Mouse (Mus musculus) midbrain, embryonic 13.5 days (tissue): Measurements from ENCODE around the gene Fmnl3. TPM values are rescaled to one million over a fixed set of nuclear protein-coding genes. Genes with fewer than 3 reads are reported as not detected.
A peak's percentile ranks its signal among the peaks of the same experiment; 100 is the strongest.

Experiments used
- ATAC-seq: fragments of 200-750 bp; cut with Nextera tagmentation; 2 replicates; pipeline ENCODE4 v1.8.0; 2017; ENCODE audit warnings: mild to moderate bottlenecking, moderate TSS enrichment, moderate library complexity
- H3K27ac ChIP-seq: fragments of 300-500 bp; sonication (generic); 2 replicates; pipeline ENCODE4 v1.5.1; 2015; ENCODE audit warnings: inconsistent platforms, mild to moderate bottlenecking, moderate library complexity
- H3K27me3 ChIP-seq: fragments of 300-500 bp; sonication (generic); 2 replicates; pipeline ENCODE4 v1.6.1; 2015; ENCODE audit warnings: mild to moderate bottlenecking, inconsistent platforms
- H3K36me3 ChIP-seq: fragments of 300-500 bp; sonication (generic); 2 replicates; pipeline ENCODE4 v1.6.1; 2015; ENCODE audit warnings: mild to moderate bottlenecking, inconsistent platforms
- H3K4me1 ChIP-seq: fragments of 300-500 bp; sonication (generic); replicated peaks from 2 replicates; pipeline ENCODE4 v1.6.1; 2015; ENCODE audit warnings: inconsistent platforms
- H3K4me2 ChIP-seq: fragments of 300-500 bp; sonication (generic); replicated peaks from 2 replicates; pipeline ENCODE4 v1.6.1; 2015; ENCODE audit warnings: moderate library complexity, mild to moderate bottlenecking, inconsistent platforms
- H3K4me3 ChIP-seq: fragments of 300-500 bp; sonication (generic); replicated peaks from 2 replicates; pipeline ENCODE4 v1.5.1; 2015; ENCODE audit warnings: mild to moderate bottlenecking, inconsistent platforms
- H3K9ac ChIP-seq: fragments of 300-500 bp; sonication (generic); replicated peaks from 2 replicates; pipeline ENCODE4 v1.6.1; 2015; ENCODE audit warnings: mild to moderate bottlenecking, inconsistent platforms
- H3K9me3 ChIP-seq: fragments of 300-500 bp; sonication (generic); 2 replicates; pipeline ENCODE4 v1.6.1; 2016; ENCODE audit warnings: mild to moderate bottlenecking, inconsistent platforms
- WGBS: fragments of 180-500 bp; shearing (Covaris S2); methylation state at CpG from one replicate; pipeline ENCODE4 v1.1.7; 2015; 5-methylcytosine and 5-hydroxymethylcytosine counted together
- polyA plus RNA-seq: library from polyadenylated mRNA; unstranded; fragments of >200 nt; fragmentation: Nextera tagmentation; extraction: Ambion mirVana; gene quantifications from 2 replicates; pipeline ENCODE4 v1.2.1, GENCODE M21; 2015

Fmnl3 gene
- polyA plus RNA-seq, 1 experiment from 2014 or later: 8.5 TPM

GRCm38 (mm10) chr15:99338916-99339315, 31.4 kb downstream of the Fmnl3 start:
- no peak overlapping the region for H3K4me2 ChIP-seq
- ATAC-seq: no peak
- H3K9ac ChIP-seq: no peak overlapping the region
- H3K4me3 ChIP-seq: no peak overlapping the region
- 0 out of 2 replicates have a peak, but pooled peaks cover 4% of the 10 kb centered on the region for H3K36me3 ChIP-seq
- no peaks in the 10 kb centered on the region for H3K27me3 ChIP-seq
- H3K4me1 ChIP-seq: peaks cover 20% of the 10 kb centered on the region
- 79% methylated on average over 2 of the region's 2 CpGs for WGBS
- H3K9me3 ChIP-seq: no peaks in the 10 kb centered on the region
- H3K27ac ChIP-seq: no peak overlapping the region

- H3K9ac ChIP-seq: no peak overlapping the region
- H3K4me3 ChIP-seq: no peak overlapping the region
- no peaks in the 10 kb centered on the region for H3K9me3 ChIP-seq
- no peak overlapping the region for H3K4me2 ChIP-seq
- WGBS: 87% methylated on average over 8 of the region's 8 CpGs
- H3K36me3 ChIP-seq: 0 out of 2 replicates have a peak, but pooled peaks cover 4% of the 10 kb centered on the region
- no peak overlapping the region for H3K27ac ChIP-seq
- peaks cover 4% of the 10 kb centered on the region; the same call in 1 of the 2 replicates for H3K4me1 ChIP-seq
- ATAC-seq: no peak
- H3K27me3 ChIP-seq: no peaks in the 10 kb centered on the region
These were observed 34.4 kb downstream of the Fmnl3 start for GRCm38 (mm10) chr15:99335801-99336320.

- Histone ChIP-seq H3K9me3 (no peaks in the 10 kb centered on the region), H3K36me3 (0 out of 2 replicates have a peak, but pooled peaks cover 4% of the 10 kb centered on the region), H3K4me3 (no peak overlapping the region), H3K4me1 (peaks cover under 1% of the 10 kb centered on the region; the same call in 1 of the 2 replicates), H3K27me3 (no peaks in the 10 kb centered on the region), H3K9ac (no peak overlapping the region), H3K27ac (peak overlapping the region; percentile 14; the same call in 1 of the 2 replicates), H3K4me2 (no peak overlapping the region)
- WGBS: 84% methylated on average over 6 of the region's 6 CpGs
- ATAC-seq: no peak
These were observed 35.8 kb downstream of the Fmnl3 start for GRCm38 (mm10) chr15:99334500-99334899.

- Histone ChIP-seq H3K4me1 (no peaks in the 10 kb centered on the region; the same call in 1 of the 2 replicates), H3K9ac (no peak overlapping the region), H3K36me3 (peaks cover 12% of the 10 kb centered on the region), H3K27ac (peak overlapping the region; percentile 66), H3K4me2 (no peak overlapping the region), H3K27me3 (no peaks in the 10 kb centered on the region), H3K9me3 (no peaks in the 10 kb centered on the region), H3K4me3 (no peak overlapping the region)
- no peak for ATAC-seq
- 88% methylated on average over 3 of the region's 3 CpGs for WGBS
These were observed 36.6 kb downstream of the Fmnl3 start for GRCm38 (mm10) chr15:99333676-99334065.

GRCm38 (mm10) chr15:99332921-99333675, 37.2 kb downstream of the Fmnl3 start:
- Histone ChIP-seq H3K27me3 (no peaks in the 10 kb centered on the region), H3K27ac (peak overlapping the region; percentile 66; the same call in 1 of the 2 replicates), H3K9ac (no peak overlapping the region), H3K9me3 (no peaks in the 10 kb centered on the region), H3K4me3 (no peak overlapping the region), H3K4me1 (no peaks in the 10 kb centered on the region; the same call in 1 of the 2 replicates), H3K36me3 (peaks cover 16% of the 10 kb centered on the region), H3K4me2 (no peak overlapping the region)
- ATAC-seq: no peak
- 81% methylated on average over 9 of the region's 9 CpGs for WGBS

GRCm38 (mm10) chr15:99332111-99332510, 38.2 kb downstream of the Fmnl3 start:
- ATAC-seq: no peak
- H3K36me3 ChIP-seq: peaks cover 26% of the 10 kb centered on the region
- H3K4me2 ChIP-seq: no peak overlapping the region
- no peaks in the 10 kb centered on the region for H3K27me3 ChIP-seq
- H3K4me3 ChIP-seq: no peak overlapping the region
- H3K4me1 ChIP-seq: no peaks in the 10 kb centered on the region; the same call in 1 of the 2 replicates
- H3K9me3 ChIP-seq: no peaks in the 10 kb centered on the region
- no peak overlapping the region for H3K27ac ChIP-seq
- no peak overlapping the region for H3K9ac ChIP-seq

DNA sequence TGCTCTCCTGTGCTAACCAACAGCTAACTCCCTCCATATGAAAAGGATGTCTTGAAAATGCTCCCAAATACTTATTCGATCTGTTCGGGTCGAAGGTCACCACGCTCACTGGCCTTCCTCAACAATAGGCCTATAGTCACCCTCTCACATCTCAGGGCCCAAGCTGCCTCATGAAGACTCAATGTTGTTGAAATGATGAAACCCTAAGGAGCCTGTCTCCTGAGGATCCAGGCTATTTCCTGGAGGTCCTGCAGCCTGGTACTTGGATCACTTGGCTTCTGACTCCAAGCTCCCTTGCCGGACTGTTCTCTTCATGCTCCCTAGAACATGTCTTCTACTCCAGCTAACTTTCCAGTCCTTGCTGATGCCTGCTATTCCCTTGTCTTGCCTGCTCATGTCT, 38.9 kb downstream of the Fmnl3 start:
- Histone ChIP-seq H3K9me3 (no peaks in the 10 kb centered on the region), H3K27me3 (no peaks in the 10 kb centered on the region), H3K4me3 (no peak overlapping the region), H3K4me1 (no peaks in the 10 kb centered on the region; the same call in 1 of the 2 replicates), H3K36me3 (peaks cover 31% of the 10 kb centered on the region), H3K9ac (no peak overlapping the region), H3K27ac (no peak overlapping the region), H3K4me2 (no peak overlapping the region)
- no peak for ATAC-seq
- 59% methylated on average over 5 of the region's 5 CpGs for WGBS

DNA sequence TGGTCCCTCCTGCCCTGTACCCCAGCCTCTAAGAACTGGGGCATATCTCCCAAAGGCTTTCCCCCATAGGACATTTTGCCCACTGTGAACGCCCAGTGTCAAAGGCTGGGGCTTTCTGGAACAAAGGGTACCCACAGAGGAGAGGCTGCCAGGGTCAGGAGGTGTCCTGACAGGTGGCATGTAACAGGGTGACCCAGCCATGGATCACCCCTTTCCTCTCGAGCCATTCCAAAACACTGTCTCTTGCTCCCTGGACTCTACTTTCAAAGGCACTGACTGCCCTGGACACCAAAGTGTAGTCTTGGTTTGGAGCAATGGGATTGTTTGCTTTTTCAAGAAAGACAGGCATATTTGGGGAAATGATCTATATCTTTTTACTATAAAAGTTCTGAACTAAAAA, 40.0 kb downstream of the Fmnl3 start:
- no peak for ATAC-seq

GRCm38 (mm10) chr15:99328011-99328410, 42.3 kb downstream of the Fmnl3 start:
- H3K9me3 ChIP-seq: no peaks in the 10 kb centered on the region
- peaks cover 51% of the 10 kb centered on the region for H3K36me3 ChIP-seq
- no peak overlapping the region for H3K4me2 ChIP-seq
- no peaks in the 10 kb centered on the region for H3K27me3 ChIP-seq
- no peak for ATAC-seq
- H3K4me3 ChIP-seq: no peak overlapping the region
- no peaks in the 10 kb centered on the region for H3K4me1 ChIP-seq
- WGBS: 96% methylated on average over 5 of the region's 5 CpGs
- H3K27ac ChIP-seq: no peak overlapping the region
- no peak overlapping the region for H3K9ac ChIP-seq

More for the DNA sequence above, 40.0 kb downstream of the Fmnl3 start:
- peaks cover 37% of the 10 kb centered on the region for H3K36me3 ChIP-seq
- H3K9ac ChIP-seq: no peak overlapping the region
- no peak overlapping the region for H3K4me2 ChIP-seq
- 67% methylated on average over 2 of the region's 2 CpGs for WGBS
- H3K27me3 ChIP-seq: no peaks in the 10 kb centered on the region
- H3K4me1 ChIP-seq: no peaks in the 10 kb centered on the region; the same call in 1 of the 2 replicates
- no peaks in the 10 kb centered on the region for H3K9me3 ChIP-seq
- no peak overlapping the region for H3K27ac ChIP-seq
- H3K4me3 ChIP-seq: no peak overlapping the region

GRCm38 (mm10) chr15:99326959-99327358, 43.3 kb downstream of the Fmnl3 start:
- H3K9ac ChIP-seq: no peak overlapping the region
- H3K4me3 ChIP-seq: no peak overlapping the region
- H3K4me1 ChIP-seq: no peaks in the 10 kb centered on the region
- no peak overlapping the region for H3K4me2 ChIP-seq
- no peaks in the 10 kb centered on the region for H3K27me3 ChIP-seq
- peaks cover 62% of the 10 kb centered on the region for H3K36me3 ChIP-seq
- no peaks in the 10 kb centered on the region for H3K9me3 ChIP-seq
- no peak for ATAC-seq
- no peak overlapping the region for H3K27ac ChIP-seq
- 85% methylated on average over 1 of the region's 1 CpGs for WGBS

GRCm38 (mm10) chr15:99326407-99326806, 43.9 kb downstream of the Fmnl3 start:
- Histone ChIP-seq H3K4me2 (no peak overlapping the region), H3K27ac (no peak overlapping the region), H3K4me1 (no peaks in the 10 kb centered on the region), H3K36me3 (peaks cover 67% of the 10 kb centered on the region), H3K27me3 (no peaks in the 10 kb centered on the region), H3K9me3 (no peaks in the 10 kb centered on the region), H3K9ac (no peak overlapping the region), H3K4me3 (no peak overlapping the region)
- WGBS: 65% methylated on average over 2 of the region's 2 CpGs
- no peak for ATAC-seq

DNA sequence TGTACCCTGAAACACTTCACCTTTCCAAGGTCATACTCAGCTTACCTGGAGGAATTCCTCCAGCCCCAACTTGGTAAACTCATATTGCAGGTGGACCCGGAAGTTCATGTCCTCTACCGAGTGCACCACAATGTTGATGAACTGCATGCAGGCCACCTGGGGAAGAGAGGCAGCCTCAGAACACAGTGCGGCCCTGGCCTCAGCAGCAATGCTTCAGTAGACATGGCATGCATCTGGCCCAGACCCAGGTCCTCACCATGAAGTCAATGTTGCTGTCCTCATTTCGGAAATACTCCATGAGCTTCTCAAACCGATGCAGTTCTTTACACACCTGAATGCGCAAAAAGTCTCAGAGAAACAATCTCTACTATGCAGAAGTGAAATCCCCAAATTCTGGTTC, 44.7 kb downstream of the Fmnl3 start:
- H3K27me3 ChIP-seq: no peaks in the 10 kb centered on the region
- no peaks in the 10 kb centered on the region for H3K9me3 ChIP-seq
- no peaks in the 10 kb centered on the region for H3K4me1 ChIP-seq
- H3K4me3 ChIP-seq: no peak overlapping the region
- 92% methylated on average over 6 of the region's 6 CpGs for WGBS
- no peak overlapping the region for H3K27ac ChIP-seq
- no peak overlapping the region for H3K4me2 ChIP-seq
- no peak for ATAC-seq
- peaks cover 75% of the 10 kb centered on the region for H3K36me3 ChIP-seq
- no peak overlapping the region for H3K9ac ChIP-seq
